Mouse (Mus musculus) G1E (cell line): ENCODE measurements around the gene Atp1b1.

Source experiments
- CTCF ChIP-seq: IDR thresholded peaks from 2 replicates; pipeline ENCODE4 v1.5.1; 2012; ENCODE audit warnings: low read depth, low read length, inconsistent platforms, mixed read lengths
- GATA1 ChIP-seq: IDR thresholded peaks from 2 replicates; pipeline ENCODE4 v1.6.1; 2012; ENCODE audit warnings: borderline replicate concordance, low read length, inconsistent platforms, mixed read lengths
- GATA2 ChIP-seq: IDR thresholded peaks from 2 replicates; pipeline ENCODE4 v1.6.1; 2012; ENCODE audit warnings: low read depth, low read length, inconsistent platforms, borderline replicate concordance
- POLR2AphosphoS5 ChIP-seq: IDR thresholded peaks from 2 replicates; pipeline ENCODE4 v1.6.1; 2012; ENCODE audit warnings: low read depth, low read length, inconsistent platforms; ENCODE audit not compliant: insufficient replicate concordance
- TAL1 ChIP-seq: conservative IDR thresholded peaks from 2 replicates; pipeline ENCODE4 v1.6.1; 2012; ENCODE audit warnings: low read depth, low read length, inconsistent platforms, mixed read lengths

GRCm38 (mm10) chr1:164456065-164456464 lies 2.1 kb downstream of the Atp1b1 start:
- TF ChIP-seq GATA1 (no peak), GATA2 (no peak), CTCF (no peak), TAL1 (no peak), POLR2AphosphoS5 (no peak)
